Mouse (Mus musculus): ENCODE data around the gene Olfr1361. TPM values are rescaled to one million over a fixed set of nuclear protein-coding genes. Genes with fewer than 3 reads are reported as not detected.

Gene Olfr1361
- polyA plus RNA-seq (2012; rRNA removed), result not detected in 2 replicates

GRCm38 (mm10) chr13:21663286-21663685 lies at the start of gene Olfr1361:
TSS of gene Olfr1361 (minus strand) at chr13:21663386.
- Histone ChIP-seq H3K27me3 (ENCODE audit: control insufficient read depth, insufficient read depth, low read length) (no peaks in the 10 kb centered on the region), H3K36me3 (ENCODE audit: control insufficient read depth, insufficient read depth, low read length) (no peaks in the 10 kb centered on the region), H3K4me1 (replicated peaks; ENCODE audit: control insufficient read depth, insufficient read depth, low read length) (no peaks in the 10 kb centered on the region), H3K4me3 (ENCODE audit: control insufficient read depth, insufficient read depth, low read length) (no peak within 1 kb of the TSS), H3K27ac (ENCODE audit: control insufficient read depth, insufficient read depth, low read length) (no peak within 1 kb of the TSS)
- WGBS, result 86% methylated on average over 2 of the region's 2 CpGs
- TF ChIP-seq CTCF (IDR thresholded peaks at IDR 0.05; ENCODE audit: borderline replicate concordance, control insufficient read depth, extremely low read depth, insufficient read depth, low read length, poor library complexity), result no peak
- TF ChIP-seq POLR2A (IDR thresholded peaks at IDR 0.05; ENCODE audit: control insufficient read depth, extremely low read depth, insufficient read depth, low read length, poor library complexity), result no peak
- DNase-seq, result no peak

GRCm38 (mm10) chr13:21711698-21712097 lies 48.5 kb upstream of the Olfr1361 start:
- no peaks in the 10 kb centered on the region for H3K36me3 ChIP-seq (ENCODE audit: control insufficient read depth, insufficient read depth, low read length)
- WGBS, result 53% methylated on average over 4 of the region's 4 CpGs
- no peak overlapping the region for H3K27ac ChIP-seq (ENCODE audit: control insufficient read depth, insufficient read depth, low read length)
- DNase-seq, result no peak
- peaks cover 2% of the 10 kb centered on the region for H3K4me1 ChIP-seq (replicated peaks; ENCODE audit: control insufficient read depth, insufficient read depth, low read length)
- no peaks in the 10 kb centered on the region for H3K27me3 ChIP-seq (ENCODE audit: control insufficient read depth, insufficient read depth, low read length)
- TF ChIP-seq CTCF (IDR thresholded peaks at IDR 0.05; ENCODE audit: borderline replicate concordance, control insufficient read depth, extremely low read depth, insufficient read depth, low read length, poor library complexity), result no peak
- no peak for TF ChIP-seq POLR2A (IDR thresholded peaks at IDR 0.05; ENCODE audit: control insufficient read depth, extremely low read depth, insufficient read depth, low read length, poor library complexity)
- no peak overlapping the region for H3K4me3 ChIP-seq (ENCODE audit: control insufficient read depth, insufficient read depth, low read length)

GRCm38 (mm10) chr13:21710821-21711525 lies 47.8 kb upstream of the Olfr1361 start:
- H3K27ac ChIP-seq (ENCODE audit: control insufficient read depth, insufficient read depth, low read length), result peak overlapping the region; percentile 48; the same call in 1 of the 2 replicates

GRCm38 (mm10) chr13:21710031-21710711 lies 47.0 kb upstream of the Olfr1361 start:
- WGBS, result under 1% methylated on average over 32 of the region's 32 CpGs
- peak overlapping the region; percentile 81 for H3K27ac ChIP-seq (ENCODE audit: control insufficient read depth, insufficient read depth, low read length)
- TF ChIP-seq CTCF (IDR thresholded peaks at IDR 0.05; ENCODE audit: borderline replicate concordance, control insufficient read depth, extremely low read depth, insufficient read depth, low read length, poor library complexity) (peak; percentile 76), POLR2A (IDR thresholded peaks at IDR 0.05; ENCODE audit: control insufficient read depth, extremely low read depth, insufficient read depth, low read length, poor library complexity) (no peak)
- DNase-seq, result peak; percentile 92
- peak overlapping the region; percentile 93 for H3K4me3 ChIP-seq (ENCODE audit: control insufficient read depth, insufficient read depth, low read length)
- peaks cover 2% of the 10 kb centered on the region for H3K4me1 ChIP-seq (replicated peaks; ENCODE audit: control insufficient read depth, insufficient read depth, low read length)
- no peaks in the 10 kb centered on the region for H3K36me3 ChIP-seq (ENCODE audit: control insufficient read depth, insufficient read depth, low read length)
- no peaks in the 10 kb centered on the region for H3K27me3 ChIP-seq (ENCODE audit: control insufficient read depth, insufficient read depth, low read length)

More at GRCm38 (mm10) chr13:21710821-21711525, 47.8 kb upstream of the Olfr1361 start:
- Histone ChIP-seq H3K4me3 (ENCODE audit: control insufficient read depth, insufficient read depth, low read length) (peak overlapping the region; percentile 3; the same call in 1 of the 2 replicates), H3K36me3 (ENCODE audit: control insufficient read depth, insufficient read depth, low read length) (no peaks in the 10 kb centered on the region), H3K4me1 (replicated peaks; ENCODE audit: control insufficient read depth, insufficient read depth, low read length) (peaks cover 2% of the 10 kb centered on the region), H3K27me3 (ENCODE audit: control insufficient read depth, insufficient read depth, low read length) (no peaks in the 10 kb centered on the region)
- TF ChIP-seq CTCF (IDR thresholded peaks at IDR 0.05; ENCODE audit: borderline replicate concordance, control insufficient read depth, extremely low read depth, insufficient read depth, low read length, poor library complexity) (no peak), POLR2A (IDR thresholded peaks at IDR 0.05; ENCODE audit: control insufficient read depth, extremely low read depth, insufficient read depth, low read length, poor library complexity) (no peak)
- WGBS, result 4% methylated on average over 22 of the region's 22 CpGs
- DNase-seq, result peak; percentile 85

GRCm38 (mm10) chr13:21706669-21707068 lies 43.5 kb upstream of the Olfr1361 start:
- H3K36me3 ChIP-seq (ENCODE audit: control insufficient read depth, insufficient read depth, low read length), result no peaks in the 10 kb centered on the region
- H3K4me1 ChIP-seq (replicated peaks; ENCODE audit: control insufficient read depth, insufficient read depth, low read length), result no peaks in the 10 kb centered on the region
- 74% methylated on average over 4 of the region's 4 CpGs for WGBS

GRCm38 (mm10) chr13:21697811-21698210 lies 34.6 kb upstream of the Olfr1361 start, which contains the start of gene Olfr1359:
TSS of gene Olfr1359 (plus strand) at chr13:21698111.
- Histone ChIP-seq H3K4me3 (ENCODE audit: control insufficient read depth, insufficient read depth, low read length) (no peak within 1 kb of the TSS), H3K4me1 (replicated peaks; ENCODE audit: control insufficient read depth, insufficient read depth, low read length) (no peaks in the 10 kb centered on the region), H3K27ac (ENCODE audit: control insufficient read depth, insufficient read depth, low read length) (no peak within 1 kb of the TSS), H3K36me3 (ENCODE audit: control insufficient read depth, insufficient read depth, low read length) (no peaks in the 10 kb centered on the region), H3K27me3 (ENCODE audit: control insufficient read depth, insufficient read depth, low read length) (no peaks in the 10 kb centered on the region; the same call in 1 of the 2 replicates)
- TF ChIP-seq POLR2A (IDR thresholded peaks at IDR 0.05; ENCODE audit: control insufficient read depth, extremely low read depth, insufficient read depth, low read length, poor library complexity) (no peak), CTCF (IDR thresholded peaks at IDR 0.05; ENCODE audit: borderline replicate concordance, control insufficient read depth, extremely low read depth, insufficient read depth, low read length, poor library complexity) (no peak)
- DNase-seq, result no peak

More at GRCm38 (mm10) chr13:21706669-21707068, 43.5 kb upstream of the Olfr1361 start:
- no peak for TF ChIP-seq POLR2A (IDR thresholded peaks at IDR 0.05; ENCODE audit: control insufficient read depth, extremely low read depth, insufficient read depth, low read length, poor library complexity)
- no peak for TF ChIP-seq CTCF (IDR thresholded peaks at IDR 0.05; ENCODE audit: borderline replicate concordance, control insufficient read depth, extremely low read depth, insufficient read depth, low read length, poor library complexity)
- Histone ChIP-seq H3K4me3 (ENCODE audit: control insufficient read depth, insufficient read depth, low read length) (no peak overlapping the region), H3K27me3 (ENCODE audit: control insufficient read depth, insufficient read depth, low read length) (no peaks in the 10 kb centered on the region; the same call in 1 of the 2 replicates), H3K27ac (ENCODE audit: control insufficient read depth, insufficient read depth, low read length) (no peak overlapping the region)
- DNase-seq, result no peak
